Mouse (Mus musculus): ENCODE measurements at regions not wholly inside any gene's neighbourhood (a gene's known extent, or its start where the extent isn't known, plus 50 kb on each side); places are given as distances from the start of the nearest gene placed in this dataset.

DNA sequence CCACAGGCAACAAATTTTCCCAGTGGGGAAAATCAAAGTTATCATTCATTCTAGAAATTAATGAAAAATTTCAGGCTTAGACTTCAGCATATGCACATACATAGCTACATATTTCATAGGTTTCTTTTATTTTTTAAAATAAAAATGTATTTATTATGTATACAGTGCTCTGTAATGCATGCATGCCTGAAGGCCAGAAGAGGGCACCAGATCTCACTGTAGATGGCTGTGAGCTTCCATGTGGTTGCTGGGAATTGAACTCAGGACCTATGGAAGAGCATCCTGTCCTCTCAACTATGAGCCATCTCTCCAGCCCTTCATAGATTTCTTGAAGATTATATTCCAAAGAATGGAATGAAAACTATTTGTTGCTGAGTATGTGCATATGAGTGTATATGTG is 150.4 kb downstream of the Cst10 start:
- TF ChIP-seq FLI1 (IDR thresholded peaks at IDR 0.05; ENCODE audit: low read length), result no peak
- no peak for TF ChIP-seq GATA1 (IDR thresholded peaks at IDR 0.05; ENCODE audit: borderline replicate concordance, low read length)

All from megakaryocyte, embryonic 14.5 days (primary cell).